Comparison of ENCODE assay signal across 8 mouse cellular contexts in genomic region chr9:107551890-107552355, GRCm38 (mm10). TPM values are rescaled to one million over a fixed set of nuclear protein-coding genes. Genes with fewer than 3 reads are reported as not detected.
DNase-seq lines count a peak whose midpoint lies in the region; ATAC-seq lines count a peak whose summit lies in the region.

No protein-coding gene starts in this region.

- H3K27ac ChIP-seq in embryonic facial prominence, embryonic 10.5 days (replicated peaks) = peak overlapping the region; percentile 88
- no peak overlapping the region for H3K27ac ChIP-seq in hindbrain, embryonic 15.5 days (replicated peaks)
- no peak overlapping the region for H3K27ac ChIP-seq in midbrain, embryonic 16.5 days (ENCODE audit: low read length)

- peak overlapping the region; percentile 63 for H3K4me2 ChIP-seq in hindbrain, embryonic 15.5 days
- peak overlapping the region; percentile 62 for H3K4me2 ChIP-seq in midbrain, embryonic 16.5 days (ENCODE audit: low read length)

- peaks cover 62% of the 10 kb centered on the region for H3K27me3 ChIP-seq in embryonic facial prominence, embryonic 10.5 days (replicated peaks; ENCODE audit: low read depth, poor library complexity, severe bottlenecking)
- H3K27me3 ChIP-seq in hindbrain, embryonic 15.5 days = peaks cover 45% of the 10 kb centered on the region
- H3K27me3 ChIP-seq in midbrain, embryonic 16.5 days (ENCODE audit: control insufficient read depth, insufficient read depth, low read depth, low read length) = peaks cover 33% of the 10 kb centered on the region

- H3K4me3 ChIP-seq in embryonic facial prominence, embryonic 10.5 days = peak overlapping the region; percentile 85
- peak overlapping the region; percentile 35 for H3K4me3 ChIP-seq in hindbrain, embryonic 15.5 days
- peak overlapping the region; percentile 32 for H3K4me3 ChIP-seq in midbrain, embryonic 16.5 days (ENCODE audit: low read depth, low read length)

- no peaks in the 10 kb centered on the region for H3K9me3 ChIP-seq in embryonic facial prominence, embryonic 10.5 days
- H3K9me3 ChIP-seq in hindbrain, embryonic 15.5 days = no peaks in the 10 kb centered on the region
- H3K9me3 ChIP-seq in midbrain, embryonic 16.5 days (replicated peaks; ENCODE audit: control insufficient read depth, low read length, poor library complexity, severe bottlenecking) = no peaks in the 10 kb centered on the region

- no peak for ATAC-seq in hindbrain, embryonic 15.5 days (ENCODE audit: low FRiP score, low read depth)
- no peak for ATAC-seq in midbrain, embryonic 16.5 days

- H3K4me1 ChIP-seq in embryonic facial prominence, embryonic 10.5 days = peaks cover 74% of the 10 kb centered on the region
- H3K4me1 ChIP-seq in hindbrain, embryonic 15.5 days (replicated peaks) = peaks cover 53% of the 10 kb centered on the region
- H3K4me1 ChIP-seq in midbrain, embryonic 16.5 days (ENCODE audit: control insufficient read depth, insufficient read depth, low read length) = peaks cover 38% of the 10 kb centered on the region

- H3K9ac ChIP-seq in hindbrain, embryonic 15.5 days = peak overlapping the region; percentile 39
- peak overlapping the region; percentile 51 for H3K9ac ChIP-seq in midbrain, embryonic 16.5 days (ENCODE audit: low read depth, low read length)

- peaks cover 11% of the 10 kb centered on the region for H3K36me3 ChIP-seq in embryonic facial prominence, embryonic 10.5 days (replicated peaks)
- no peaks in the 10 kb centered on the region for H3K36me3 ChIP-seq in hindbrain, embryonic 15.5 days
- no peaks in the 10 kb centered on the region for H3K36me3 ChIP-seq in midbrain, embryonic 16.5 days (ENCODE audit: control insufficient read depth, insufficient read depth, low read length)

- peak; percentile 37 to 59 for DNase-seq in kidney, postnatal 4 days
- no peak for DNase-seq in kidney, adult 11 months
- DNase-seq in embryonic facial prominence, embryonic 10.5 days (ENCODE audit: low spot score) = no peak
- DNase-seq in testis, postnatal 14 days (ENCODE audit: low spot score) = no peak
- DNase-seq in spleen, postnatal 10 days (ENCODE audit: low spot score in 2 of 2) = no peak
- DNase-seq in cerebellum, postnatal 4 days (ENCODE audit: low spot score in 2 of 2) = no peak

- 4% methylated on average over 8 of the region's 8 CpGs for WGBS in embryonic facial prominence, embryonic 10.5 days
- WGBS in hindbrain, embryonic 15.5 days = 13% methylated on average over 8 of the region's 8 CpGs
- 10% methylated on average over 8 of the region's 8 CpGs for WGBS in midbrain, embryonic 16.5 days

RNA-seq across cellular contexts. Expression of gene Rassf1, which starts 0.6 kb away (rescaled TPM):
- 45.3 and 46.5 TPM in 2 replicates for polyA plus RNA-seq in embryonic facial prominence, embryonic 10.5 days (2016; fragmentation: Nextera tagmentation; extraction: Ambion mirVana)
- 43.6 and 43.9 TPM in 2 replicates for polyA plus RNA-seq in hindbrain, embryonic 15.5 days (2015; fragmentation: Nextera tagmentation; extraction: Ambion mirVana)
- 45.3 and 49.4 TPM in 2 replicates for polyA plus RNA-seq in midbrain, embryonic 16.5 days (2015; fragmentation: Nextera tagmentation; extraction: Ambion mirVana)

RNA-seq across cellular contexts. Expression of gene Zmynd10, which starts 4.8 kb away (rescaled TPM):
- polyA plus RNA-seq in embryonic facial prominence, embryonic 10.5 days (2016; fragmentation: Nextera tagmentation; extraction: Ambion mirVana) = 0.97 and 1.2 TPM in 2 replicates
- polyA plus RNA-seq in hindbrain, embryonic 15.5 days (2015; fragmentation: Nextera tagmentation; extraction: Ambion mirVana) = 3.4 and 4.3 TPM in 2 replicates
- polyA plus RNA-seq in midbrain, embryonic 16.5 days (2015; fragmentation: Nextera tagmentation; extraction: Ambion mirVana) = 3.5 and 6.1 TPM in 2 replicates

RNA-seq across cellular contexts. Expression of gene Nprl2, which starts 9.9 kb away (rescaled TPM):
- 35.2 and 39.4 TPM in 2 replicates for polyA plus RNA-seq in embryonic facial prominence, embryonic 10.5 days (2016; fragmentation: Nextera tagmentation; extraction: Ambion mirVana)
- 69.2 and 70.2 TPM in 2 replicates for polyA plus RNA-seq in hindbrain, embryonic 15.5 days (2015; fragmentation: Nextera tagmentation; extraction: Ambion mirVana)
- 76.2 and 82.2 TPM in 2 replicates for polyA plus RNA-seq in midbrain, embryonic 16.5 days (2015; fragmentation: Nextera tagmentation; extraction: Ambion mirVana)

RNA-seq across cellular contexts. Expression of gene Cyb561d2, which starts 9.9 kb away (rescaled TPM):
- 16.4 and 16.7 TPM in 2 replicates for polyA plus RNA-seq in embryonic facial prominence, embryonic 10.5 days (2016; fragmentation: Nextera tagmentation; extraction: Ambion mirVana)
- 45.3 and 47.3 TPM in 2 replicates for polyA plus RNA-seq in hindbrain, embryonic 15.5 days (2015; fragmentation: Nextera tagmentation; extraction: Ambion mirVana)
- polyA plus RNA-seq in midbrain, embryonic 16.5 days (2015; fragmentation: Nextera tagmentation; extraction: Ambion mirVana) = 44.4 and 50.7 TPM in 2 replicates

RNA-seq across cellular contexts. Expression of gene Tusc2, which starts 11.1 kb away (rescaled TPM):
- polyA plus RNA-seq in embryonic facial prominence, embryonic 10.5 days (2016; fragmentation: Nextera tagmentation; extraction: Ambion mirVana) = 63.4 and 67.3 TPM in 2 replicates
- polyA plus RNA-seq in hindbrain, embryonic 15.5 days (2015; fragmentation: Nextera tagmentation; extraction: Ambion mirVana) = 119 and 129 TPM in 2 replicates
- 123 and 127 TPM in 2 replicates for polyA plus RNA-seq in midbrain, embryonic 16.5 days (2015; fragmentation: Nextera tagmentation; extraction: Ambion mirVana)

Comparison
In these comparisons a context has a peak if more than half of its experiments do, and no peak if none do; other contexts are left out.
1. DNase-seq: peak in kidney, postnatal 4 days (2 of 2); none in kidney, adult 11 months (single experiment), embryonic facial prominence, embryonic 10.5 days (single experiment), testis, postnatal 14 days (single experiment), spleen, postnatal 10 days (0 of 2) and cerebellum, postnatal 4 days (0 of 2).
2. H3K4me3 ChIP-seq: peak in every context shown above with its lines; median percentile 85 in embryonic facial prominence, embryonic 10.5 days; 35 in hindbrain, embryonic 15.5 days; 32 in midbrain, embryonic 16.5 days.